Mouse (Mus musculus) 3134 (cell line): ENCODE measurements around the gene Ttll3.

ENCODE experiments used
- DNase-seq: peaks from one replicate; pipeline ENCODE4 v3.0.0-alpha.2; 2011; ENCODE audit warnings: low spot score; ENCODE audit not compliant: insufficient read length; ENCODE audit errors: extremely low read depth

Gene Ttll3

GRCm38 (mm10) chr6:113388960-113389359 lies at the start of gene Ttll3:
Gene Ttll3 (plus strand): TSS chr6:113389260.
- no peak for DNase-seq

- no peak for DNase-seq
Measured at GRCm38 (mm10) chr6:113341574-113341973, 47.5 kb upstream of the Ttll3 start.

GRCm38 (mm10) chr6:113342297-113342696 lies 46.8 kb upstream of the Ttll3 start:
- DNase-seq: no peak

- peak; percentile 93 for DNase-seq
Measured at GRCm38 (mm10) chr6:113343177-113344092, 45.6 kb upstream of the Ttll3 start, which contains the start of gene Camk1. Gene Camk1 (minus strand): TSS chr6:113343984.

GRCm38 (mm10) chr6:113344321-113344720 lies 44.7 kb upstream of the Ttll3 start:
- DNase-seq: peak; percentile 74

GRCm38 (mm10) chr6:113346897-113347296 lies 42.2 kb upstream of the Ttll3 start:
- DNase-seq: no peak

GRCm38 (mm10) chr6:113350538-113350937 lies 38.5 kb upstream of the Ttll3 start:
- DNase-seq: no peak

- DNase-seq: no peak
Measured at GRCm38 (mm10) chr6:113351161-113351560, 37.9 kb upstream of the Ttll3 start.

- no peak for DNase-seq
Measured at GRCm38 (mm10) chr6:113351653-113352052, 37.4 kb upstream of the Ttll3 start.

- no peak for DNase-seq
Measured at GRCm38 (mm10) chr6:113352820-113353219, 36.2 kb upstream of the Ttll3 start.

GRCm38 (mm10) chr6:113353696-113354095 lies 35.4 kb upstream of the Ttll3 start:
- DNase-seq: no peak

- no peak for DNase-seq
Measured at GRCm38 (mm10) chr6:113361476-113361875, 27.6 kb upstream of the Ttll3 start.

GRCm38 (mm10) chr6:113362241-113362640 lies 26.8 kb upstream of the Ttll3 start:
- DNase-seq: peak; percentile 69

GRCm38 (mm10) chr6:113364518-113365135 lies 24.4 kb upstream of the Ttll3 start:
- DNase-seq: no peak

GRCm38 (mm10) chr6:113366639-113367038 lies 22.4 kb upstream of the Ttll3 start:
- DNase-seq: no peak

- DNase-seq: no peak
Measured at GRCm38 (mm10) chr6:113367574-113367973, 21.5 kb upstream of the Ttll3 start.

- no peak for DNase-seq
Measured at GRCm38 (mm10) chr6:113368124-113368523, 20.9 kb upstream of the Ttll3 start.

- DNase-seq: no peak
Measured at GRCm38 (mm10) chr6:113368577-113368976, 20.5 kb upstream of the Ttll3 start.

- no peak for DNase-seq
Measured at GRCm38 (mm10) chr6:113370194-113370929, 18.7 kb upstream of the Ttll3 start.

- DNase-seq: no peak
Measured at GRCm38 (mm10) chr6:113373491-113373890, 15.6 kb upstream of the Ttll3 start.

GRCm38 (mm10) chr6:113377172-113377495 lies 11.9 kb upstream of the Ttll3 start:
- DNase-seq: no peak
